Mouse (Mus musculus) midbrain, embryonic 11.5 days (tissue): ENCODE data around the gene Foxn3. TPM values are rescaled to one million over a fixed set of nuclear protein-coding genes. Genes with fewer than 3 reads are reported as not detected.

Experiments
- ATAC-seq: fragments of 200-750 bp; cut with Nextera tagmentation; 2 replicates; pipeline ENCODE4 v1.8.0; 2017; ENCODE audit warnings: moderate TSS enrichment, moderate library complexity; ENCODE audit not compliant: low FRiP score
- DNase-seq: peaks from one replicate; pipeline ENCODE4 v3.0.0; 2015; ENCODE audit warnings: low spot score; ENCODE audit errors: missing footprints
- H3K27ac ChIP-seq: fragments of 300-500 bp; sonication (generic); 2 replicates; pipeline ENCODE4 v1.5.1; 2014; ENCODE audit warnings: low read depth, low read length
- H3K27me3 ChIP-seq: fragments of 300-500 bp; sonication (generic); 2 replicates; pipeline ENCODE4 v1.6.1; 2014; ENCODE audit warnings: mild to moderate bottlenecking, low read length, moderate library complexity, mixed read lengths; ENCODE audit not compliant: control insufficient read depth, insufficient read depth
- H3K36me3 ChIP-seq: fragments of 300-500 bp; sonication (generic); 2 replicates; pipeline ENCODE4 v1.6.1; 2014; ENCODE audit warnings: mild to moderate bottlenecking, low read length, moderate library complexity, mixed read lengths; ENCODE audit not compliant: control insufficient read depth, insufficient read depth
- H3K4me1 ChIP-seq: fragments of 300-500 bp; sonication (generic); 2 replicates; pipeline ENCODE4 v1.6.1; 2014; ENCODE audit warnings: low read length; ENCODE audit not compliant: control insufficient read depth, insufficient read depth
- H3K4me2 ChIP-seq: fragments of 300-500 bp; sonication (generic); 2 replicates; pipeline ENCODE4 v1.6.1; 2014; ENCODE audit warnings: mild to moderate bottlenecking, moderate library complexity
- H3K4me3 ChIP-seq: fragments of 300-500 bp; sonication (generic); 2 replicates; pipeline ENCODE4 v1.5.1; 2014; ENCODE audit warnings: low read depth, low read length
- H3K9ac ChIP-seq: fragments of 300-500 bp; sonication (generic); 2 replicates; pipeline ENCODE4 v1.6.1; 2014; ENCODE audit warnings: low read length
- H3K9me3 ChIP-seq: fragments of 300-500 bp; sonication (generic); 2 replicates; pipeline ENCODE4 v1.6.1; 2016; ENCODE audit warnings: low read length; ENCODE audit not compliant: control insufficient read depth
- WGBS: fragments of 180-500 bp; shearing (Covaris S2); extraction: QIAGEN DNeasy Blood & Tissue Kit; methylation state at CpG from one replicate; pipeline ENCODE4 v1.1.7; 2014; 5-methylcytosine and 5-hydroxymethylcytosine counted together
- polyA plus RNA-seq: library from polyadenylated mRNA; unstranded; fragments of >200 nt; fragmentation: Nextera tagmentation; extraction: Ambion mirVana; gene quantifications from 2 replicates; pipeline ENCODE4 v1.2.1, GENCODE M21; 2014

The Foxn3 gene
- polyA plus RNA-seq, 1 experiment from 2014 or later = 73.8 TPM

DNA sequence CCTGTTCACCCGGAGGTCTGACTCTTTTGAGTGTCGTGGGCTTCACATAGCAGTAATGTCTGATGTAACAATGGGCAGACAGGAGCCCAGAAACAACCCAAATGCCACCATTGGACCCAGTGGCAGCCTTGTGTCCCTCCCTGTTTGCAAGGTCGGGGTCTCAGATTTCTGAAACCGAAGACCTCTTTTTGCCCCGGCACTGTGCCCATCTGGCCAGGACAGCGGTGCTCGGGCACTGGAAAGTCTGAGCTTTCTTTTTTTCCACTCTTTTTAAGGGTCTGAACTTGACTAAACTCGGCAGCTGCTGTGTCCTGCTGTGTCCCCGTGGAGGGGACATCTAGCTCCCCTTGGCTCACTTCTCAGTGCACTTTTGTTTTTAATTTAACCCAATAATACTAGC, 109.0 kb downstream of the Foxn3 start:
- 81% methylated on average over 9 of the region's 9 CpGs for WGBS

DNA sequence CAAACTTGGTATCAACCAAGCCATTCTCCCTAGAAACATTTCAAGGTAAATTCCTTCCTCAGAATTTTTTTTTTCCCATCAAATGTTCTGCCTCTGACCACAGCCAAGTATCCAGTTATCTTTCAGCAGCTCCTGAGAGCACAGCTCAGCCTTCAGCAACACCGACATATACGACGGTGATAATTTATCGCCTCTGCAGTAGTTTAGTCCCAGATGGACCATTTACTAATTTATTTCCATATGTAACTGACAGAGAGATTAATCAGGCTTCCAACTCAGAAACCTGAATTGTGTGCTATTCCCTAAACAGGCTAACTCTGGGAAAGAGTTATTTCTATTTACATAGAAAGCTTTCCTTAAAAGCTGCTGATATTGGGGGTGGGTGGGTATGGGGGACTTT, 109.6 kb downstream of the Foxn3 start:
- WGBS = 88% methylated on average over 4 of the region's 4 CpGs
- Histone ChIP-seq H3K4me2 (no peak overlapping the region), H3K4me3 (no peak overlapping the region), H3K4me1 (no peaks in the 10 kb centered on the region), H3K27me3 (no peaks in the 10 kb centered on the region), H3K36me3 (no peaks in the 10 kb centered on the region), H3K9ac (no peak overlapping the region), H3K27ac (no peak overlapping the region), H3K9me3 (no peaks in the 10 kb centered on the region)
- DNase-seq (no peak), ATAC-seq (no peak)

More for the DNA sequence above, 109.0 kb downstream of the Foxn3 start:
- DNase-seq (peak; percentile 64), ATAC-seq (no peak)
- Histone ChIP-seq H3K4me3 (no peak overlapping the region), H3K4me2 (no peak overlapping the region), H3K9ac (no peak overlapping the region), H3K4me1 (no peaks in the 10 kb centered on the region), H3K36me3 (no peaks in the 10 kb centered on the region), H3K27me3 (no peaks in the 10 kb centered on the region), H3K27ac (no peak overlapping the region), H3K9me3 (no peaks in the 10 kb centered on the region)

DNA sequence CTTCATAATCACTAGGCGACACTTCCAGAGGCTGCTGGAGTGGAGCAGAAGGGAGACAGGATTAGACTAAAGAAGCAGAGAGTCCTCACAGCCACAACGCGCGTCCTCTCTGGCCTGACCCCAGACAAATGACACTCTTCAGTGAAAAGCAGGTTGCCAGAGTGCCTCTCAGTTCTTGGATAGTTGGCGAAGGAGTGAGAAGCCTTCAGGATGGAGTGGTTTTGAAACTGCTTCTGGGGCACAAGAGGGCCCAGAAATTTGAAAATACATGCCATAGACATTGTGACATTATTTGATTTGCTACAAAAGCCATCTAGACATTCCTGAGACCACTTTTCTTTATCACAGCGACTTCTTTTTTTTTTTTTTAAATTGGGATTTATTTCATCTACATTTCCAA, 113.3 kb downstream of the Foxn3 start:
- Histone ChIP-seq H3K4me2 (no peak overlapping the region), H3K27ac (no peak overlapping the region), H3K9me3 (no peaks in the 10 kb centered on the region), H3K4me1 (no peaks in the 10 kb centered on the region), H3K27me3 (no peaks in the 10 kb centered on the region), H3K9ac (no peak overlapping the region), H3K36me3 (no peaks in the 10 kb centered on the region), H3K4me3 (no peak overlapping the region)
- DNase-seq = no peak
- ATAC-seq = no peak
- 87% methylated on average over 6 of the region's 6 CpGs for WGBS

DNA sequence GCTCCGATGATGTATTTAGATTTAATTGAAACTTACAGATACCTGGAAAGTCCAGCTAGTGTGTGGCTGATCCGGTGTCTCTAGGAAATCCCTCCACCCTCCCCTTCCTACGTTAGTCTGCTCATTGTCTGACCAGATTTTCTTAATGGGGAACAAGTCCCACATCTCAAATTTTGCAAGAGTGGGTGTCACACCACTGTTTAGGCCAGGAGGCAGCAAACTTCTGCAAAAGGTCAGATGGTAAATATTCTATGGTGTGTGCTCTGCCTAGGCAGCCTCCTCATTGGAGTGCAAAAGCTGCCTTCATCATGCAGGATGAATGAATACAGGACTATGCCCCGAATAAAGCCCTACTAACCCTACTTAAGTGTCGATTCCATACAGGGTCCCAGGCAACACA, 115.6 kb downstream of the Foxn3 start:
- Histone ChIP-seq H3K4me3 (no peak overlapping the region), H3K4me1 (no peaks in the 10 kb centered on the region), H3K9me3 (no peaks in the 10 kb centered on the region), H3K9ac (no peak overlapping the region), H3K36me3 (no peaks in the 10 kb centered on the region), H3K27ac (no peak overlapping the region), H3K4me2 (no peak overlapping the region), H3K27me3 (no peaks in the 10 kb centered on the region)
- ATAC-seq (no peak), DNase-seq (no peak)
- WGBS = 93% methylated on average over 5 of the region's 5 CpGs

DNA sequence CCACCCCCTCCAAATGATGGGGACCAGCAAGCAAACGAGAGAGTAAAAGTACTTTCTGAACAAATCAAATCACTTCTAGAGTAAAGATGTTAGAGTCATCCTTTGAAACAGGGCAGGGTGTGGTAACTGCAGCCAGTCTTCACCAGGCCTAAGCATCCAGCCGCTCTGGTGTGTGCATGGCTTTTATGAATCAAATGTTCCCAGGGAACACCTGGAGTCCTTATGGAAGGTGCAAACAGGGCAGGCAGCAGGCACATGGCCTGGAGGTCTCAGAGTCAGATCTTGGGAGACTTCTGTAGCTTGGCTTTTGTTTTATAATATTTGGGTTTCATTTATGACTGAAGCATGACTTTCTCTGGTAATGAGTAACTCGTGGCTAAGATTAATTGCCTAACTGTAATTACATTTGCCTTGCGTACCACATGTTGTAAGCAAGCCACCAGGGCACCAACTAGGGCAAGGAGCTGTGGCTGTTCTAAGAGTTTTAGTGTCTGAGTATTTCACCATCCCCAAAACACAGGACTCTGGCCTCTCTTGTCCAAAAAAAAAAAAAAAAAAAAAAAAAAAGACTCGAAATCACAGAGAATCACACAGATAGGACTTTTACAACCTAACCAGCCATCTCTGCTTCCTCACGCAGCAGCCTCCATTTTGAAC, 118.2 kb downstream of the Foxn3 start:
- DNase-seq (no peak), ATAC-seq (no peak)
- H3K4me1 ChIP-seq = no peaks in the 10 kb centered on the region
- H3K9me3 ChIP-seq = no peaks in the 10 kb centered on the region
- no peak overlapping the region for H3K9ac ChIP-seq
- no peaks in the 10 kb centered on the region for H3K27me3 ChIP-seq
- no peak overlapping the region for H3K4me2 ChIP-seq
- 85% methylated on average over 6 of the region's 6 CpGs for WGBS
- H3K4me3 ChIP-seq = no peak overlapping the region
- no peaks in the 10 kb centered on the region for H3K36me3 ChIP-seq
- H3K27ac ChIP-seq = no peak overlapping the region

DNA sequence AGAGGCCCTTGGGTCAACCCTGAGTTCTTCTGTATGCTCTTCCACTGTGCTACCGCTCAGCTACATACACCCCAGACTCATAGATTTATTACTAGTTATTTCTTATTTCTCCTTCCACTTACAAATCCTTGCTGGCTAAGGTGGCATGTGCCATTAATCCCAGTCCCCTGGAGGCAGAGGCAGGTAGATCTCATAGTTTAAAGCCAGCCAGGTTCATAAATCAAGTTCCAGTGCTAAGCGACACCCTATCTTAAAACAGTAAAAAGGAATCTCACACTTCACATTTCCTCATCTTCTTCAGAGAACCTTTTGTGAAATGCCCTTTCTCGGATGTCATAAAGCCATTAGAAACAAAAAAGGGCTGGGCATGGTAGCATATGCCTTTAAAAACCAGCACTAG, 120.6 kb downstream of the Foxn3 start:
- 99% methylated on average over 3 of the region's 3 CpGs for WGBS

DNA sequence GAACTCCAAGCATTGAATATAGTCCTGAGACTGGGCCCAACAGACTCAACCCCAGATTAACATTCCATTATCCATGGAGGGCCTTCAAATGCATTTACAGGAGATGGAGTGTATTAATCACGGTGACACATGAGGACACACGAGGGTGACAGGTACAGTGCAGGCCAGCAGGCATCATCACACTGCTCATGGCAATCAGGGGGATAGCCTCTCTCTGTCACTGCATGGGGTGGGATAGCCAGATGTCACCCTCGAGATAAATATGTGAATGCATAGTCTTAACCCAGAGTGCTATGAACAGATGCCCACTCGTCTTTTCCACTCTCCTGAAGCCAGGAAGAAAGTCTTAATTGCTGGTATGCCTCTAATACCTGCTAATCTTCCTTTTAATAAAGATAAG, 122.4 kb downstream of the Foxn3 start:
- WGBS = 76% methylated on average over 4 of the region's 4 CpGs
- Histone ChIP-seq H3K27me3 (no peaks in the 10 kb centered on the region), H3K9me3 (no peaks in the 10 kb centered on the region), H3K4me3 (no peak overlapping the region), H3K9ac (no peak overlapping the region), H3K36me3 (no peaks in the 10 kb centered on the region), H3K27ac (no peak overlapping the region), H3K4me2 (no peak overlapping the region), H3K4me1 (no peaks in the 10 kb centered on the region)
- ATAC-seq = no peak
- DNase-seq = no peak

More for the DNA sequence above, 120.6 kb downstream of the Foxn3 start:
- DNase-seq = no peak
- Histone ChIP-seq H3K36me3 (no peaks in the 10 kb centered on the region), H3K27me3 (no peaks in the 10 kb centered on the region), H3K4me1 (no peaks in the 10 kb centered on the region), H3K4me2 (no peak overlapping the region), H3K27ac (no peak overlapping the region), H3K9ac (no peak overlapping the region), H3K9me3 (no peaks in the 10 kb centered on the region), H3K4me3 (no peak overlapping the region)
- ATAC-seq = no peak

DNA sequence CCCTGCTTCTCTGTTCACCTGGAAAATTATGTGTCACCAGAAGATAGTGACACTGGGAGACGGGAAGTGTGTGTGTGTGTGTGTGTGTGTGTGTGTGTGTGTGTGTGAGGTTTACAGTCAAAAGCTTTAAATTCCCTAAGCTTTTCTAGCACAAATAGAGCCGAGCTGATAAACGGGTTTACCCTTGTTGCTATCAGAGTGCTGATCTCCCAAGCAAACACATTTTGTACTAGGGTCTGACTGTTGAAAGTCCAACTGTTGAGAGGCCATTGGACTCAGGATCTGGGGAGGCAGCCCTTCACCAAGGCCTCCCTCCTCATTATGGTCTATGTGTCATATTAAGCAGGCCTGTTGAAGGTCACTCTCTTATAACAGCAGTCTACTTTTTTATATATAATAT, 123.4 kb downstream of the Foxn3 start:
- Histone ChIP-seq H3K4me2 (no peak overlapping the region), H3K27ac (no peak overlapping the region), H3K9me3 (no peaks in the 10 kb centered on the region), H3K4me1 (no peaks in the 10 kb centered on the region), H3K27me3 (no peaks in the 10 kb centered on the region), H3K9ac (no peak overlapping the region), H3K36me3 (no peaks in the 10 kb centered on the region), H3K4me3 (no peak overlapping the region)
- 87% methylated on average over 3 of the region's 3 CpGs for WGBS
- DNase-seq (no peak), ATAC-seq (no peak)

DNA sequence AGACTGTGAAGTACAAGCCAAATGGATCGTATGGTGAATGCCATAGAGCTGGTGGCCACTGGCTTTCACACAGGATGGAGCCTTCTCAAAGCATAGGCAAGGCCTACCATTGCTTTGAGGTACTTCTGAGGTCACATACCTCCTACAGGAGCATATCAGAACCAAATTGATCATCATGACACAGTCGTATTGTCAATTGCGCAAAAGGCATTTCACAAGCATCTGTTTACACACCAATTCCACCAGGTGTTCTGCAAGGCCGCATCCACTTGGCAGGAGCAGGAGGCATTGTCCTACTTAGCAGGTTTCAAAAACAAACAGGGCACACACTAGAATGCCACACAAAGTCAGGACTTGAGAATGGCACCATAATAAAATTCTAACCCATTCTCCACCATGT, 128.2 kb downstream of the Foxn3 start:
- no peak overlapping the region for H3K4me2 ChIP-seq
- no peak overlapping the region for H3K27ac ChIP-seq
- ATAC-seq = no peak
- DNase-seq = no peak
- no peaks in the 10 kb centered on the region; the same call in 1 of the 2 replicates for H3K27me3 ChIP-seq
- no peak overlapping the region for H3K9ac ChIP-seq
- H3K4me1 ChIP-seq = no peaks in the 10 kb centered on the region
- no peaks in the 10 kb centered on the region for H3K36me3 ChIP-seq
- H3K4me3 ChIP-seq = no peak overlapping the region
- WGBS = 93% methylated on average over 4 of the region's 4 CpGs
- H3K9me3 ChIP-seq = no peaks in the 10 kb centered on the region
